Mouse (Mus musculus) liver, postnatal 0 days (tissue): ENCODE results near the gene Usp29.

ENCODE experiments used
- CTCF ChIP-seq: sonication (generic); IDR thresholded peaks from 2 replicates; pipeline ENCODE4 v1.5.1; 2016; ENCODE audit warnings: antibody characterized with exemption, low read depth
- EP300 ChIP-seq: IDR thresholded peaks from 2 replicates; pipeline ENCODE4 v1.6.1; 2016; ENCODE audit warnings: antibody characterized with exemption, low read depth, mild to moderate bottlenecking

GRCm38 (mm10) chr7:6837297-6837925 is 107.0 kb downstream of the Usp29 start:
- TF ChIP-seq CTCF: no peak
- TF ChIP-seq EP300: no peak
